Comparison of ENCODE assay signal across 12 mouse cellular contexts in the genomic region with DNA sequence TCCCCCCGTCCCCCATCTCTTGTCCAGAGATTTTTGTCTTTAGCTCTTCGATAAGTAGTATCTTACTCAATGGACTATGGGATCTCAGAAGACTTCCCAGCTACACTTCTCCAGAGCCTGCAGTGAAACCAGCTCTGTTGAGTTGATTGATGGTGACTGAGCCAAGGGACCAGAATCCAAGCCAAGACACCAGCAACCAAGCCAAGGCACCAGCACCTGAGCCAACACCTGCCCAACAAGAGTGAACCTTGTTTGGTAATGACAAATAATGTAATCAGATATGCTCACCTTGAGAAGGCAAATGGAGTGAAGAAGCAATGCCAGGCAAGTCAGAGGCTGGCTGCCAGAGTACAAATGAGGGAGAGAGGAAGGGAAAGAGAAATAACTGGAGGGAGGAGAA.
"Had no signal": no experiment of that assay in that cellular context is flagged by ENCODE, and none has a peak within 500 bp of the region (broad histone marks: within the 10 kb centered on the region; RNA-seq: fewer than 3 reads in every experiment).

No protein-coding gene starts in this region.

- DNase-seq: kidney, adult 11 months; kidney, adult 8-10 months; kidney, postnatal 10 days; kidney, postnatal 36 days; layer of hippocampus, postnatal 36 days; lung, adult 2 months; midbrain, embryonic 14.5 days; right cerebral cortex, postnatal 14 days; right cerebral cortex, postnatal 4 days; thymus, adult 2 months; thymus, postnatal 14 days; thymus, postnatal 4 days had no signal
